Mouse (Mus musculus): ENCODE measurements around the gene Efcc1.

DNA sequence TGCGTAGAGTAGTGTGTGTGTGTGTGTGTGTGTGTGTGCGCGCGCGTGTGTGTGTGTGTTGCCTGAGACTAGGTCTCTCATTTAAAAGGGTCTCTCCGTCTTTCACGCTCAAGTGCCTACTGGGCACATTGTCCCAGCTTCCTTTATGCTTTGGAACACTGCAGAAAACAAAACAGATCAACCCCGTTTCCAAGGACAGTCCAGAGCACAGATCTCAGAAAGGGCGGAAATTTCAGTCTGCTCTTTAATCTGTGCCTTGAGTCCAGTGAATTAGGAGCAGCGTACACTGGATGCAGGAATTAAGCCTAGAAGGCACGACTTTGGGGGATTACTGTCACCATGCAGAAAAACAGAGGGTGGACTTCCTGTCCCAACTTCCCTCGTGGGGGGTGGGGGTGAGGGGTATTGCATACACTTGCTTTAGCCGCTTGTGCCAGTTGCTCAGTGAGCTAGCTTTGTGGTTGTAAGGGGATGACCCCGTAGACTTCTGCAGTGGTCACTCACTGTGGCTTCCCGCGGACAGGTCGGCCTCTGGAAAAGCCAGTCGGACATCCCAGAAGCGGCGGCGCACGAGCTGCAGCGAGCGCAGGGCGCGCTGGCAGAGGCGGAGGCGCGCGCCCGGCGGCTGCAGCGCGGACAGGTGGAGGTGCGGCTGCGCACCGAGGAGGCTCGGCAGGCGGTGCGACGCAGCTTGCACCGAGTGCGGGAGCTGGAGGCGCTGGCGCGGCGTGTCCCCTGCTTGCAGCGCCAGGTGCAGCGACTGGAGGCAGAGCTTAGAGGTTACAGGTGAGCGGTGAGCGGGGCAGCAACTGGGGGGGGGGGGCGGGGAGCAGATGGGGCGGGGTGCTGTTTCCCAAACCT lies 1.7 kb downstream of the Efcc1 start:
- TF ChIP-seq GATA1 (IDR thresholded peaks at IDR 0.05; ENCODE audit: borderline replicate concordance, low read length) = no peak
- TF ChIP-seq FLI1 (IDR thresholded peaks at IDR 0.05; ENCODE audit: low read length) = no peak
